Mouse (Mus musculus) ES-E14 (cell line): ENCODE results near the gene Crebrf.

Source experiments
- CHD2 ChIP-seq: IDR thresholded peaks from 2 replicates; pipeline ENCODE4 v1.6.1; 2014; ENCODE audit warnings: mild to moderate bottlenecking, low read depth, low read length, inconsistent platforms
- HCFC1 ChIP-seq: IDR thresholded peaks from 2 replicates; pipeline ENCODE4 v1.6.1; 2012; ENCODE audit warnings: low read length, inconsistent platforms, borderline replicate concordance; ENCODE audit not compliant: insufficient read depth
- MAFK ChIP-seq: IDR thresholded peaks from 2 replicates; pipeline ENCODE4 v1.6.1; 2014; ENCODE audit warnings: mild to moderate bottlenecking, low read depth, low read length, inconsistent platforms; ENCODE audit not compliant: insufficient read depth
- ZC3H11A ChIP-seq: IDR thresholded peaks from 2 replicates; pipeline ENCODE4 v1.6.1; 2012; ENCODE audit warnings: low read depth, mild to moderate bottlenecking, inconsistent platforms, low read length, borderline replicate concordance

DNA sequence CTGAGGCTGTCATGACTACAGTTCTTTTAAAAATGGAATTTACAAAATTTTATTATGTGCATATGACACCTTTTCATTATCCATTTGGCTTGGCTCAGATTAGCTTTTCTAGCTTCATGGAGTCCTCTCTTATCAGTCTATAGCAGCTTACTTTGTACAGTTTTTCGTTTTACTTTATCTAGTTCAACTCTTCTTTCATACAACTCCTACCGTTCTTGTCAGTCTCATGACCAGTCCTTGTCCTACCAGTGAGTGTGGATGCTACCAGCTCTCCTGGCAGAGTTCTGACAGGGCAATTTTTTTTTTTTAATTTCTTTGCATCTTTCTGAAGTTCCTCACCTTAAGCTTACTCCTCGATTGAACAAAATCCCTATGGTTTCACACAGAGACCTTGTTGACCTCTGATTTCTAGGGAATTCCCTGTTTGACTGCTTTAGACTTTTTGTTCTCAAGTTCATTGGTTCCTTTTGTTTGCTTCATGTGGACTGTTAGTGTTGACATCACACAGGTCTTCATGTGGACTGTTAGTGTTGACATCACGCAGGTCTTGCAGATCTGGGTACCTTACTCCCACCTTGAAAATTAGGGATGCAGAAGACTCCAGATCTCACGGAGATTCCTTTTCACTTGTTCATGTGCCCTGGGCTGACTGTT lies 51.8 kb downstream of the Crebrf start:
- TF ChIP-seq MAFK (no peak), CHD2 (no peak), HCFC1 (no peak), ZC3H11A (no peak)
